Mouse (Mus musculus): ENCODE measurements at regions not wholly inside any gene's neighbourhood (a gene's known extent, or its start where the extent isn't known, plus 50 kb on each side); places are given as distances from the start of the nearest gene placed in this dataset.

GRCm38 (mm10) chr4:137216908-137217497, 60.3 kb upstream of the Wnt4 start:
- Histone ChIP-seq H3K4me2 (no peak overlapping the region), H3K4me3 (replicated peaks) (no peak overlapping the region), H3K9me3 (0 out of 2 replicates have a peak, but pooled peaks cover 3% of the 10 kb centered on the region), H3K27ac (no peak overlapping the region), H3K27me3 (no peaks in the 10 kb centered on the region), H3K36me3 (replicated peaks) (no peaks in the 10 kb centered on the region), H3K9ac (no peak overlapping the region), H3K4me1 (0 out of 2 replicates have a peak, but pooled peaks cover 3% of the 10 kb centered on the region)
- 87% methylated on average over 9 of the region's 9 CpGs for WGBS
- no peak for ATAC-seq (ENCODE audit: low FRiP score)

DNA sequence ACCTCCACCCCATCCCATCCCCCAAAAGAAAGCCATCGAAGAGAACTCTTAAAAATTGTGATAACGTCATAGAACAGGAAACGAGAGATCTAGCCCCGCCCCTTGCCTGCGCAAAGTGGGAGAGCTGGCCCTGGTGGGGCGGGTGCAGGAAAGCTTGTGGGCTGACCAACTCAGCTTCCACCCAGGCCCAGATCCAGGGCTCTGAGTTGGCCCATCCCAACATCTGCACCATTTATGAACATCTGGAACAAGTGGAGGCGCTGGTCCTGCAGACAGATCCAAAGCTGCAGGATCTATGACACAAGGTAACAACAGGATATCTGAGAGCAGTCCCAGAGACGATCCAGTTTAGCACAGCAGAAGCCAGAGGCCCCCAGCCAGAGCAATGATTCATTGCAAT, 62.7 kb upstream of the Wnt4 start:
- no peak for ATAC-seq (ENCODE audit: low FRiP score)
- 80% methylated on average over 8 of the region's 8 CpGs for WGBS
- H3K9ac ChIP-seq: no peak overlapping the region
- no peak overlapping the region for H3K4me2 ChIP-seq
- H3K27me3 ChIP-seq: peaks cover 3% of the 10 kb centered on the region; the same call in 1 of the 2 replicates
- no peaks in the 10 kb centered on the region for H3K9me3 ChIP-seq
- no peaks in the 10 kb centered on the region for H3K36me3 ChIP-seq (replicated peaks)
- H3K4me1 ChIP-seq: peaks cover 7% of the 10 kb centered on the region; the same call in 1 of the 2 replicates
- no peak overlapping the region for H3K27ac ChIP-seq
- H3K4me3 ChIP-seq (replicated peaks): no peak overlapping the region

GRCm38 (mm10) chr4:137212846-137213245, 64.4 kb upstream of the Wnt4 start:
- WGBS: 84% methylated on average over 9 of the region's 9 CpGs
- H3K36me3 ChIP-seq (replicated peaks): no peaks in the 10 kb centered on the region
- H3K9me3 ChIP-seq: no peaks in the 10 kb centered on the region
- no peak overlapping the region for H3K27ac ChIP-seq
- H3K4me1 ChIP-seq: peaks cover 7% of the 10 kb centered on the region; the same call in 1 of the 2 replicates
- no peak overlapping the region for H3K4me2 ChIP-seq
- H3K4me3 ChIP-seq (replicated peaks): no peak overlapping the region
- H3K27me3 ChIP-seq: peaks cover 3% of the 10 kb centered on the region; the same call in 1 of the 2 replicates
- no peak overlapping the region for H3K9ac ChIP-seq
- ATAC-seq (ENCODE audit: low FRiP score): no peak

DNA sequence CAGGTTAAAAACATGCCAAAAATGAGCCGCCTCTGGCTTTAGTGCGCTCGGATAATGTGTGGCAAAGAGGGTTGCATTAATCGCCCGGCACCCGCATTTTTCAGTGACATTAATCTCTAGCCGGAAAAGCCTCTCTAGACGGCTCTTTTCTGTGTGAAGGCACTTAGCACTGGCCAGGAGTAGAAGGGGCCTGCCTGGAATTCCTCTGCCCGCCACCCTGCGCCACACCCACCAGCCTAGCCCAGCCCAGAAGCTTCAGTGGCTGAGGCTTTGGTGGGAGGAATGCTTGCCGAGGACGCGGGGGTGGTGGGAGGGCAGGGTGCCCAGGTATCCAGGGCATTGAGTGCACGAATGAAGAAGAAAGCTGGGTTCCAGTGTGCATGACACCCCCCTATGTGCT, 65.2 kb upstream of the Wnt4 start:
- ATAC-seq (ENCODE audit: low FRiP score): no peak
- H3K27ac ChIP-seq: no peak overlapping the region
- no peak overlapping the region for H3K4me2 ChIP-seq
- no peaks in the 10 kb centered on the region for H3K36me3 ChIP-seq (replicated peaks)
- H3K4me3 ChIP-seq (replicated peaks): no peak overlapping the region
- H3K4me1 ChIP-seq: peaks cover 7% of the 10 kb centered on the region; the same call in 1 of the 2 replicates
- peaks cover 3% of the 10 kb centered on the region; the same call in 1 of the 2 replicates for H3K27me3 ChIP-seq
- no peak overlapping the region for H3K9ac ChIP-seq
- WGBS: 41% methylated on average over 14 of the region's 14 CpGs
- no peaks in the 10 kb centered on the region for H3K9me3 ChIP-seq

- WGBS: 77% methylated on average over 4 of the region's 4 CpGs
- H3K27ac ChIP-seq: no peak overlapping the region
- no peak for ATAC-seq (ENCODE audit: low FRiP score)
- peaks cover 7% of the 10 kb centered on the region; the same call in 1 of the 2 replicates for H3K4me1 ChIP-seq
- H3K9ac ChIP-seq: no peak overlapping the region
- no peaks in the 10 kb centered on the region for H3K9me3 ChIP-seq
- no peak overlapping the region for H3K4me3 ChIP-seq (replicated peaks)
- H3K27me3 ChIP-seq: peaks cover 3% of the 10 kb centered on the region; the same call in 1 of the 2 replicates
- no peak overlapping the region for H3K4me2 ChIP-seq
- no peaks in the 10 kb centered on the region for H3K36me3 ChIP-seq (replicated peaks)
These were observed 66.0 kb upstream of the Wnt4 start for GRCm38 (mm10) chr4:137211288-137211687.

- no peak overlapping the region for H3K9ac ChIP-seq
- H3K9me3 ChIP-seq: no peaks in the 10 kb centered on the region
- ATAC-seq (ENCODE audit: low FRiP score): no peak
- H3K4me3 ChIP-seq (replicated peaks): no peak overlapping the region
- H3K4me2 ChIP-seq: no peak overlapping the region
- WGBS: 87% methylated on average over 4 of the region's 4 CpGs
- H3K4me1 ChIP-seq: peaks cover 7% of the 10 kb centered on the region; the same call in 1 of the 2 replicates
- H3K27ac ChIP-seq: no peak overlapping the region
- peaks cover 3% of the 10 kb centered on the region; the same call in 1 of the 2 replicates for H3K27me3 ChIP-seq
- H3K36me3 ChIP-seq (replicated peaks): no peaks in the 10 kb centered on the region
These were observed 66.8 kb upstream of the Wnt4 start for GRCm38 (mm10) chr4:137210525-137210924.

DNA sequence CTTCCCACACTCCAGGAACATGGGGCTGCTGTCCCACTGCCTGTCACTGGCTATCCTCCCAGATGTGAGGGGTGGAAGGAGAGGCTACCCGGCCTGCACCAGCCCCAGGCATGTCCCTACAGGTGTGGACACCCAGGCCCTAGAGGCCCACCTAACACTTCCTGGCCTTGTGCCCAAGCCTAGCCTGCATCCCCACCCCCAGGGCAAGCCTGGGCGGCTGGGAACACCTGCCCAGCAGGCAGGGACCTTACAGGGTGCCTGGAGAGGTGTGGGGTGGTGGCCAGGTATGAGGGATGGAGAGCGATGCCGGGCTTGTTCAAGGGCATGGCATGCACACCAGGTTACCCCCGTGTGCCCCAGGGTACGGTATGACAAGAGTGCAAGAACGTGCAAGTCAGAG, 76.3 kb upstream of the Wnt4 start:
- Histone ChIP-seq H3K9ac (no peak overlapping the region), H3K27me3 (0 out of 2 replicates have a peak, but pooled peaks cover 10% of the 10 kb centered on the region), H3K36me3 (replicated peaks) (no peaks in the 10 kb centered on the region), H3K27ac (no peak overlapping the region), H3K4me3 (replicated peaks) (no peak overlapping the region), H3K9me3 (no peaks in the 10 kb centered on the region), H3K4me2 (no peak overlapping the region), H3K4me1 (peaks cover 19% of the 10 kb centered on the region)
- 88% methylated on average over 7 of the region's 7 CpGs for WGBS
- no peak for ATAC-seq (ENCODE audit: low FRiP score)

- WGBS: 58% methylated on average over 9 of the region's 9 CpGs
- Histone ChIP-seq H3K4me2 (no peak overlapping the region), H3K9ac (no peak overlapping the region), H3K36me3 (replicated peaks) (no peaks in the 10 kb centered on the region), H3K27ac (no peak overlapping the region), H3K4me1 (peaks cover 19% of the 10 kb centered on the region), H3K4me3 (replicated peaks) (no peak overlapping the region), H3K27me3 (0 out of 2 replicates have a peak, but pooled peaks cover 10% of the 10 kb centered on the region), H3K9me3 (no peaks in the 10 kb centered on the region)
- ATAC-seq (ENCODE audit: low FRiP score): no peak
These were observed 76.9 kb upstream of the Wnt4 start for GRCm38 (mm10) chr4:137200426-137200825.

DNA sequence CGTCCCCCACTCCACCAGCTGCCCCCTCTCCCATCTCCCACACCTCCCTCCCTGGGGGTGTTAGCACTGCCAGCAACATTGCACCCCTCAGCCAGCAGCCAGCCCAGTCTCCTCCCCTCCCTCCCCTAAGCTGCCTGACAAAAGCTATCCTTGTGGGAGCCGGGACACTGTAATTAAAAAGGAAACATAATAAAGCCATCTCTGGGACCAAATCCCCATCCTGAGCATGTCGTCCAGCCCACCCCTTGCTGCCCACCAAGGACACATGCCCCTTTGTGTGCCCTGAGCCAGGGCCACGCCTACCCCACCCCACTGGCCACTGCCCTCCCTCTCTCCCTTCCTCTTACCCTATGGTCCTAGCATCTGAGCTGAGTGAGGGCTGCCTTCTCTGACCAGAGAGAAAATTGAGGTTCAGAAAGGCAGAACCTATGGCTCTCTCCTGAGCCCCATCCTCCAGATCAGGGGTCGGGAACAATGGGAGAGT, 80.8 kb upstream of the Wnt4 start:
- H3K4me2 ChIP-seq: no peak overlapping the region
- peaks cover 19% of the 10 kb centered on the region for H3K4me1 ChIP-seq
- H3K9ac ChIP-seq: no peak overlapping the region
- no peak overlapping the region for H3K27ac ChIP-seq
- H3K9me3 ChIP-seq: no peaks in the 10 kb centered on the region
- no peak overlapping the region for H3K4me3 ChIP-seq (replicated peaks)
- H3K36me3 ChIP-seq (replicated peaks): no peaks in the 10 kb centered on the region
- no peak for ATAC-seq (ENCODE audit: low FRiP score)
- 30% methylated on average over 5 of the region's 5 CpGs for WGBS
- peaks cover 17% of the 10 kb centered on the region; the same call in 1 of the 2 replicates for H3K27me3 ChIP-seq

DNA sequence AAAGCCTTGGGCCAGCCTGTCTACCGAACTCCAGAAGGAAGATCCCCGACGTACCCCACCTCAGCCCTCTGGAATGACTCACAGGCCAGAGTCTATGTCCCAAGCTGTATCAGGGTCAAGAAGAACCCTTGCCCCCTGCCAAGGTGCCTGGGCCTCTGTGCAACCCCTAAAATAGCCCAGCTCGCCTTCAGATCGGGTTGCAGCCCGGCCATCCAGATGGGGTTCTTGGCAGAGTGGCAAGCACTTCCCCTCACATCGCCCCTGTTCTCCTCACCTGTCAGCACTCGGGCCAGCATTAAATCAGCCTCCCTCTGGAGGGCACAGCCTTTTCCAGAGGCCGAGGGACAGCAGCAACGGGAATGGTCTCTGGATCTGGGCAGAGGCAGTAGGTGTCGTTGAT, 83.2 kb upstream of the Wnt4 start:
- Histone ChIP-seq H3K4me1 (peaks cover 12% of the 10 kb centered on the region), H3K27ac (no peak overlapping the region), H3K36me3 (replicated peaks) (no peaks in the 10 kb centered on the region), H3K27me3 (peaks cover 12% of the 10 kb centered on the region; the same call in 1 of the 2 replicates), H3K9me3 (no peaks in the 10 kb centered on the region), H3K4me2 (no peak overlapping the region), H3K9ac (no peak overlapping the region), H3K4me3 (replicated peaks) (no peak overlapping the region)
- no peak for ATAC-seq (ENCODE audit: low FRiP score)
- 85% methylated on average over 11 of the region's 11 CpGs for WGBS

- Histone ChIP-seq H3K27ac (no peak overlapping the region), H3K4me3 (replicated peaks) (no peak overlapping the region), H3K27me3 (peaks cover 7% of the 10 kb centered on the region; the same call in 1 of the 2 replicates), H3K4me2 (no peak overlapping the region), H3K9ac (no peak overlapping the region), H3K4me1 (no peaks in the 10 kb centered on the region), H3K36me3 (replicated peaks) (no peaks in the 10 kb centered on the region), H3K9me3 (no peaks in the 10 kb centered on the region)
- WGBS: 71% methylated on average over 10 of the region's 10 CpGs
- ATAC-seq (ENCODE audit: low FRiP score): no peak
These were observed 86.7 kb upstream of the Wnt4 start for GRCm38 (mm10) chr4:137190625-137191024.

DNA sequence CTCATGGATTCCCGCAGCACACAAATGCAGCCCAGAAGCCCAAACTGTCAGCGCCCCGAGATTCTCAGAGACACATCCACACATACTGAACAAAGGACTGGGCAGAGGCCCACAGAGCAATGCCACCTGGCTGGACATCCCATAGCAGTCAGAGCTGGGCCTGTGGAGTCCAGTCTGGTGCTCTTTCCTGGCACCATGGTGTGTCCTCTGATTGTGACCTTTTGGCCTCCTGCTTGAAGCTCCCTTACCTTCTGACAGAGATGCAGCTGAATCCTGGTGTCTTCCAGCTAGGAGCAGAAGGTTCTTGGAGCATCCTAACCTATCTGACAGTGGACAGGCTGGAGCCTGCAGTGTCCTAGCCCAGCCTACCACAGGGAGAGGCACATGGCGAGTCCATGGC, 87.5 kb upstream of the Wnt4 start:
- Histone ChIP-seq H3K9me3 (no peaks in the 10 kb centered on the region), H3K4me3 (replicated peaks) (no peak overlapping the region), H3K36me3 (replicated peaks) (no peaks in the 10 kb centered on the region), H3K4me2 (no peak overlapping the region), H3K9ac (no peak overlapping the region), H3K27me3 (peaks cover 7% of the 10 kb centered on the region; the same call in 1 of the 2 replicates), H3K27ac (no peak overlapping the region), H3K4me1 (0 out of 2 replicates have a peak, but pooled peaks cover 1% of the 10 kb centered on the region)
- ATAC-seq (ENCODE audit: low FRiP score): no peak
- WGBS: 90% methylated on average over 4 of the region's 4 CpGs

- peaks cover 7% of the 10 kb centered on the region; the same call in 1 of the 2 replicates for H3K27me3 ChIP-seq
- H3K9me3 ChIP-seq: no peaks in the 10 kb centered on the region
- H3K36me3 ChIP-seq (replicated peaks): no peaks in the 10 kb centered on the region
- no peak overlapping the region for H3K27ac ChIP-seq
- H3K4me1 ChIP-seq: peaks cover 7% of the 10 kb centered on the region
- H3K4me3 ChIP-seq (replicated peaks): no peak overlapping the region
- no peak for ATAC-seq (ENCODE audit: low FRiP score)
- H3K9ac ChIP-seq: no peak overlapping the region
- H3K4me2 ChIP-seq: no peak overlapping the region
- WGBS: 77% methylated on average over 6 of the region's 6 CpGs
These were observed 88.2 kb upstream of the Wnt4 start for GRCm38 (mm10) chr4:137189058-137189457.
